Mouse (Mus musculus): Measurements from ENCODE around the gene Vmn1r1. TPM values are rescaled to one million over a fixed set of nuclear protein-coding genes. Genes with fewer than 3 reads are reported as not detected.
"Not testable (repeated sequence)": the region's sequence is repeated elsewhere in the genome, so short reads cannot be mapped to it uniquely, and the experiment has no call there.

Vmn1r1 gene
- total RNA-seq (2021), result not detected

- DNase-seq, result no peak
Observed at GRCm38 (mm10) chr1:182164386-182164785, at the start of gene Vmn1r1. TSS of gene Vmn1r1 (minus strand) at chr1:182164486.

- DNase-seq, result no peak
Observed at GRCm38 (mm10) chr1:182210322-182210721, 46.0 kb upstream of the Vmn1r1 start.

GRCm38 (mm10) chr1:182192581-182192980 is 28.3 kb upstream of the Vmn1r1 start:
- no peak for DNase-seq

- no peak for DNase-seq
Observed at GRCm38 (mm10) chr1:182191816-182192545, 27.7 kb upstream of the Vmn1r1 start.

- DNase-seq, result no peak
Observed at GRCm38 (mm10) chr1:182191181-182191580, 26.9 kb upstream of the Vmn1r1 start.

DNA sequence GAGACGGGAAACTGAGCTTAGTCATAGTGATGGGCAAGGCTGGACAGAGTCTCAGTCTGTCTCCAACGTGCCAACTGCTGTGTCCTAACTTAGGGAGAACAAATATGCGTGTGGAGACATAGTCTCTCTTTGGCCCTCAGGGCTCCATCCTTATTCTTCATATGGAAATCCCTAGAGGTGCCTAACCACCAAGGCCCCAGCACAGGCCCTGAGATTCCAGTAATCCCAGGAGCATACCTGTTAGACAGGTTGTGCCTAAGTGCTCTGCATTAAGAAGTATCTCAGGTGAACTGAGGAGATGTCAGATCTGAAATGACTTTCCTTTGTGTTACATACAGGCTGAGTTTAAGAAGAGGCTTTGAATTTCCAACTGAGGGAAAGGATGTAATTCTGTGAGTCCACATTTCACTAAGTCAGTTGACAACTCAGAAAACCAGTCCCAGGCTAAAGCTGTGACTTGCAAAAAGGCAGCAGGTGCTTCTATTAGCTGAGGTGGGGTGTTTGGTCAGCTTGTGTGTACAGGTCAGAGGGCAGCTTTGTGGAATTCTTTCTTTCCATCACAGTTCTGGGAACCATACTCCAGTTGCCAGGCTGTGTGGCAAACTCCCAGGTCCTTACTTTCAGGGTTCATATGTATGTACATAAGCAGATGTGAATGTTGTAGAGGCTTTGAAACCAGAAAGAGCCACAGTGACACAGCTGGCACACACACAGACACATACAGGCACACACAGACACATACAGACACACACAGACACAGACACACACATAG is 25.6 kb upstream of the Vmn1r1 start:
- no peak for DNase-seq

DNA sequence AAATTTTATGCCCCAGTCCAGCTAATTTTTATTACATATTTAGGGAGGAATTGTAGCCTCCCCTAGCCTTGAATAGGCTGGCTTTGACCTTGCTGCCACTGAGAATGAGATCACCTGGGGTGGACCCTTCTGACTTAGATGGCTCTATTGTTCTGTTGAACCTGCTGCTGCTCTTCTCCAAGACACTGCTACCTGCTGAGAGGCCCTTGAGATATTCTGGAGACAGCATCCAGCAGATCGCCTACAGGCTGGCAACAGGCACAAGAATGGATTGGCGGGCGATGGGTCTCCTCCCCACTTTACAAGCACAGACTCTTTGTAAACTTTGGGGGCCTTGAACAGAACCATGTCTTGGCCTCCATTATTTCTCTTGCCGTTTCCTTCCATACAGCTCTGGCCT is 18.2 kb upstream of the Vmn1r1 start:
- not testable (repeated sequence) for DNase-seq

DNA sequence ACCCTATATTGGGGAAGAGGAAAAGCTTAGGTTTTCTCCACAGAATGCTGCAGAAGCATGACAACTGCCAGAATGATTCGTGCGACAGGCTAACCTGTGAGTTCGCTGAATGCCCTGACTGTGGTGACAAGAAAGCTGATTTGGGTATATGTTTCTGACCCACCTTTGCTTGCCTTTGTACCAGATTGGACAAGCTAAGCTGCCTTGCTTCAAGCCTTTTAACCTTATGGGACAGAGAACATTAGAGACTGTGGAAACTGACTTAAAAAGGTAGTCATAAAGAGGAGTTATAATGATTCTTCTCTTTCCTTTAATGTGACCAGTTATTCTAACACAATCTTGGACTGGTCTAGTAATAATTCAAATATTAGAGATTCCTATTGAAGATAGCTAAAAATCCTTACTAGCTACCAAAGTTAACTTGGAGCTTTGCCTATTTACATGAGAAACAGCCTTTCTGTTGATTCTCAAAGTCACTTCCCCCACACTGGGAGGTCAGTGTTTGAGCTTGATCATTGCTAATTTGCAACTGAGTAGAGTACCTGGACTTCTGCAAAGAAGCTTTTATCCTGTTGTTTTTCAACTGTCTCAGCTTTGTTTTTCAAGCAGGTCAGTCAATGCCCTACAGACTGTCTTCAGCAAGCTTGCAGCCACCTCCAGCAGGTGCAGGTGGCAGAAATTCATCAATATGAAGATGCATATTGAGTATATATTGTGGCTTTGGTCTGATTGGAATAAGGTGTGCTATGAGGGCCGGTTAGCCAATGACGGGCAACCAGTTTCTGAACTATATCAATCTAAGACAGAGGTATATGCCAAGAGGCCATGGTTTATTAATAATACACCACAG is 17.4 kb upstream of the Vmn1r1 start:
- no peak for DNase-seq

DNA sequence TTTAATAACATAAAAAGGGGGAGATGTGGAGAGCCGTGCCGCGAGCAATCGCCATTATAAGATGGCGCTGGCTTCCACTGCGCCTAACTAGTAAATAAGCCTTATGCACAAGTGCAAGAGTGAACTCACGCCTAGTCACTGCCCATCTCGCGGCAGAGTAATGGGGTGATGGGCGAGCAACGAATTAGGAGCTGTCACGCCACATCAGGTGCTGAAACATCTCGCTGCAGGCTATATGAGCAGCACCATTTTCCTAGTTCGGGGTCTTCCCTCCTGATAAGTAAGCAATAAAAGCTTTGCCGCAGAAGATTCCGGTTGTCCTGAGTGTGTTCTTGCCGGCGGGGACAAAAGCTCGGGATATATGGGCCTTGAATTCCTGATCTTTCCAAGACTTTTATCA is 12.7 kb upstream of the Vmn1r1 start:
- not testable (repeated sequence) for DNase-seq

DNA sequence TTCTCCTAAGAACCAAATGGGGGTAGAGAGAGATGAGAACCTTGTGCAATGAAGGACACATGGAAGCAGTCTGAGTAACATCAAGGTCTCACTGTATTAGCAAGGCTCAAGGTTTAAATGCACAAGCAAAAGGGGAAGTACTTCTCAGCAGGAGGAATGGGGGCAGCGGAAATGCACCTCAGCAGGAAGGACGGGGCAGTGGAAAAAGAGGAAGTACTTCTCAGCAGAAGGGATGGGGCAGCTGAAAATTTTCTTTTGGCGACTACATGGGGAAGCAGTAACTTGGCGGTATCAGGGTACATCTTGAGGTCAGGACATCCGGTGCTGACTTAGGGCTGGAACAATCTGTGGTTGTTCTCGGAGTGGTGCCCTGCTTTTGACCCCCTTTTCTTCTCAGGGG is 5.9 kb upstream of the Vmn1r1 start:
- not testable (repeated sequence) for DNase-seq

- no peak for DNase-seq
Observed at GRCm38 (mm10) chr1:182162951-182163350, 1.3 kb downstream of the Vmn1r1 start.

GRCm38 (mm10) chr1:182159575-182159974 is 4.7 kb downstream of the Vmn1r1 start:
- no peak for DNase-seq

GRCm38 (mm10) chr1:182157734-182158133 is 6.6 kb downstream of the Vmn1r1 start:
- DNase-seq, result no peak

GRCm38 (mm10) chr1:182149966-182150365 is 14.3 kb downstream of the Vmn1r1 start:
- no peak for DNase-seq

DNA sequence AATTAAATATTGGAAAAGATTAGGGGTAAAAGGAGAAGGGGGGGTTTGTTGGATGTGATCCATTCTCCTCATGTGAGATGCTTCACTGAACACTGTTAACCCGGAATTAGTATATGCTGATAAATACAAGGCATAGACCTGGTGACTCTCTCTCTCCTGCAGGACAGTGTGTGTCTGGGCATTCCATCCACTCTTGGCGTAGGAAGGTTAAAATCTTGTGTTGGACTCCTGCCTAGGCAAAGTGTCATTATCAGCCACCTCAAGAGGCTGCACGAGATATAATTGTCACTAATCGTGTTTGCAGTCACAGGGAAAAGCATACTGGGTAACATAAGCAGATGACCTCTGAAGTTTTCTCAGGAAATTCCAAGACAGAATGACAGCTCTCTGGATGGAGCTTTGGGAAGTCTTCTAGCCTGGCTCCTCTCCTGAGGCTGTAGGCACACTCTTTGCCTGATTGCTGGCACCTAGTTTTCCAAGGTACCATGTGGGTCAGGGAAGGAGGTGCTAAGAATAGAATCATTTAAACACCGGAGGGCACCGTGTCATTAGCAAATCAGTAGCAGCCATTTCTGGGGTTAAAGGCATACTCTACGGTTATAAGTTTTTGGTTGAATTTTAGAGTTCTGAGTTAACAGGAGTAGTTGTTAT is 15.3 kb downstream of the Vmn1r1 start:
- no peak for DNase-seq

- DNase-seq, result no peak
Observed at GRCm38 (mm10) chr1:182145546-182145945, 18.7 kb downstream of the Vmn1r1 start.

DNA sequence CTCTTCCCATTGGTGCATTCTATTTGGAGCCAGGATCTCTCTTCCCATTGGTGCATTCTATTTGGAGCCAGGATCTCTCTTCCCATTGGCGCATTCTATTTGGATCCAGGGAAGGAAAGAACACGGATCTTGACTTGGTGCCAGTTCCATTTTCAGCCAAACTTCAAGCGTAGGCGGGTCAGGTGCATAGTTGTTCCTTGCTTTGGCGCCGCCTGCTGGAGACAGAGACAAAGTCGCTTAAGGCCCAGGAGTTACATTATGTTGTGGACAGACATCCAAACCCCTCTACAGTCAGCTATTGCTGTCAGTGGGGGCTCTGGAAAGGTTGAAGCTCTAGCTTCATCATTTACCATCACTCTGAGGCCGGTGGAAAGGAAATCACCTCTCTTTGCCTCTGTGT is 21.0 kb downstream of the Vmn1r1 start:
- peak; percentile 52 for DNase-seq

DNA sequence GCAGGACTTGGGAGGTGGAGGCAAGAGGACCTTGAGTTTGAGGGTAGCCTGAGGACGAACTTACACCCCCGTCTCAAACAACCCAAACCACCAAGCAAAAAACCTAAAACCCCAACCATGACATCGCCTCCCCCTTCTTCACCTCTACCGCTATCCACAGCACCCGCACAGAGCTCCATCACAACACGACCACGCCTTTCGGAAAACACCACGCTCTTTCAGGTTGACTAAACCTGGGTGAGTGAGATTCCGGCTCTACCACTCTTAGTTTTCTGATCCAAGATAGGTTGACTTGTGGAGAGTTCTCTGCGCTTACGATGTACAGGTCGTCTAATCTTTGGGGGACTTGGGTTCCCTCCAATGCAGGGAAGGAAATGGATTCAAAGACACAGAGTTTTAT is 21.6 kb downstream of the Vmn1r1 start:
- no peak for DNase-seq

DNA sequence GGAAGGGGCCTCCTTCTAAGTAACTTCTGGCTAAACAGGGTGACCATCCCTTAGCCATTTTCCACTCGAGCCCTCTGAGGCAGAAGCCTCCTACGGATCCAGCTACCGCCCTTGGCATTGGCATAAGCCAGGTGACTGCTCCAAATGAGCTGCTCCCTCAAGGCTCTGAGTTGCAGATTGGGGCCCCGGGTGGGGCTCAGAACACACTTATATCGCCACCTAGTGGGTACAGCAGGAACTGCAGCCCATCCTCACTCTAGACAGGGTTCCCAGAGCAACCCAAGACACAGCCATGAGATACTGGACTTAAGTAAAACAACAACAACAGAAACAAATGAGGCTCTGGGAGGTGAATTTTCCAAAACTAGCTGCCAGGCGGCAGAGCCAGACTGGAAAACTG is 23.9 kb downstream of the Vmn1r1 start:
- DNase-seq, result peak; percentile 87

DNA sequence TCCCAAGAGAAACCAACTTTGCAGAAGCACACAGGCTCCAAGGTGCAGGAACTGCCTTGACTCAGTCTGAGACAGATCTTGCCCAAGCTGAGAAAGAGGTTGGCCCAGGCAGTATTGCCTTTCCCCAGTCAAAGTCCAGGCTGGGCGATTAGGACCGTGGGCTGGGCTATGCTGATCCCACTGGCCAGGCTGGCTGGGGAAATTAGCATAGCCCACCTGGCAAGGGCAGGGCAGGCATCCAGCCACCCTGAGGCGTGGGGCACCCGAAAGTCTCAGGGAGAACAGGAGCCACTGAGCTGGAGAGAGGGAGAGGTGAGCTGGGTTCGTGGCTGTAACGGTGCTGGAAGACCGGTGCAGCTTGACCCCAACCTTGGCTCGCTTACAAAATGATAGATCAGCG is 24.3 kb downstream of the Vmn1r1 start:
- DNase-seq, result no peak

GRCm38 (mm10) chr1:182138172-182138571 is 26.1 kb downstream of the Vmn1r1 start:
- no peak for DNase-seq

Data from heart, postnatal 4 days (tissue).